Mouse (Mus musculus) frontal cortex, adult (tissue): ENCODE measurements at regions not wholly inside any gene's neighbourhood (a gene's known extent, or its start where the extent isn't known, plus 50 kb on each side); places are given as distances from the start of the nearest gene placed in this dataset.

Source experiments
- ATAC-seq: cut with Nextera tagmentation; 2 replicates; pipeline ENCODE4 v1.9.2; 2017; ENCODE audit warnings: mild to moderate bottlenecking, moderate library complexity, mixed read lengths; ENCODE audit not compliant: low TSS enrichment

DNA sequence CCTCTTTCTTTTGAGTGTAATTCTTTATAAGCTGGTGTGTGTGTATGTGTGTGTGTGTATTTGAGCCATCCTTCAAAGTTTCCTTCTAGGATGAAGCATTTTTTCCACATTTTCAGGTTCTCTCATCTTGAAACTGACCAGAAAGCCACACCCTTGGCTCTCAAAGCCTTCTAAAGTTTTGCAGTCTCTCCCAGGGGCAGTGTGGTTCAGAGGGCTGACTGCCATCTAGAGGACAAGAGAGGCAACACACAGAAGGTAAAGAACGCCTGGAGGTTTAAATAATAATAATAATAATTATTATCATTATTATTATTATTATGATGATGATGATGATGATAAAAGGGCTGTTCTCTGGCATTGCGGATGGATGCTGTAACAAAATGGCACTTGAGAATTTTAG is 655.7 kb downstream of the Cdk5rap2 start:
- peak; percentile 33; the same call in 1 of the 2 replicates for ATAC-seq

DNA sequence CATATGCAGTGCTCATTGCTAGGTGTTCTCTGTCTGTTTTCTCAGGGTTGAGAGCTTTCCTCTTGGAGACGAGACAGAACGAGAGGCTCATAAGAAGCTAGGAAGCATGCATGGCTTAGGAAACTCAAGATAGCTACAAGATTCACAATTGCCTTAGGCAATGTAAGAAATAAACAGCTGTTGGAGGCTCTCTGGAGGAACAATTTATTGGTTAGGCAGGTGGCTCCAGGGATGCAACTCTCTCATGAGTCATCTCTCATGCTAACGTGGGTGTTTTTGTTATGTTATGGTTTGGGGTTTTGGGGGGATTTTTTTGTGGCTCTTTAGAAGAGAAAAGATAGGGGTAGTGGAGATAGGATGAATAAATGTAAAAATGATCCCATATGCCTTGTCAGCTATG is 657.2 kb downstream of the Cdk5rap2 start:
- ATAC-seq: peak; percentile 71

DNA sequence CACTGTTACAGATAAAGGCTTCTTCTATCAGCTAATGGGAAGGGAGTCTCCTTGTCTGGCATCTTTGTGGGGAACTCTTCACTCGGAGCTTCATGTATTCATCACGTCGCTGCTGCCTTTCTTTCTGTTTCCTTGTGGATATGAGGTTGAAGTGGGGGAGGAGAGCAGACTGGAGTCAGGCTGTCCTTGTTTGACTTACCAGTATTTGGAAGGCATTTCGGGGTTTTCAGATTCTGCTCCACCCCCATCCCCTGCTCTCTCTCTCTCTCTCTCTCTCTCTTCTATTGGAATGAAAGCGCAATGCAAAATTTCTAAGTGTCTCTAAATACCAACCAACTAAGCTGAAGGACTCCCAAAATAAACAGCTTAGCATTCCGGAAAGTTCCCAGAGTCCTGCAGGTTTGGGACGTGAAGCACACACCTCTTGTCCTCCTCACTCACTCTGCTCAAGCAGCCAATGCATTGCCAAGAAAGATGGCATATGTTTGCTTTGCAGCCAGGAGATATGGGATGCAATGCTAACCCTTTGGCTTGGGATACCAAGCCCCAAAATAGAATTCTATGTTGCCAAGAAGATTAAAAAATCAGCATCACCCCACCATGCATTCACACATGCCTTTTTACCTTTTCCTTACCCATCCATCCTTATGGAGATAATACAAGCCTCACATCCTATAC is 670.3 kb downstream of the Cdk5rap2 start:
- peak; percentile 90 for ATAC-seq
